Mouse (Mus musculus) forebrain, embryonic 14.5 days (tissue): Measurements from ENCODE around the gene Zfp768. TPM values are rescaled to one million over a fixed set of nuclear protein-coding genes. Genes with fewer than 3 reads are reported as not detected.

Source experiments
- ATAC-seq: fragments of 200-750 bp; cut with Nextera tagmentation; 2 replicates; pipeline ENCODE4 v1.8.0; 2017; ENCODE audit warnings: mild to moderate bottlenecking, moderate library complexity
- DNase-seq: peaks from one replicate; pipeline ENCODE4 v3.0.0-alpha.2; 2015; ENCODE audit warnings: low spot score
- H3K27ac ChIP-seq: fragments of 300-500 bp; sonication (generic); 2 replicates; pipeline ENCODE4 v1.5.1; 2014; ENCODE audit warnings: low read depth, mild to moderate bottlenecking, control low read depth, low read length, moderate library complexity
- H3K27me3 ChIP-seq: fragments of 300-500 bp; sonication (generic); replicated peaks from 2 replicates; pipeline ENCODE4 v1.6.1; 2014; ENCODE audit warnings: low read length, control low read depth, mixed read lengths; ENCODE audit not compliant: control insufficient read depth, insufficient read depth
- H3K36me3 ChIP-seq: fragments of 300-500 bp; sonication (generic); 2 replicates; pipeline ENCODE4 v1.6.1; 2014; ENCODE audit warnings: low read length, control low read depth; ENCODE audit not compliant: control insufficient read depth, insufficient read depth
- H3K4me1 ChIP-seq: fragments of 300-500 bp; sonication (generic); 2 replicates; pipeline ENCODE4 v1.6.1; 2014; ENCODE audit warnings: antibody characterized with exemption, low read length, control low read depth; ENCODE audit not compliant: control insufficient read depth, insufficient read depth
- H3K4me2 ChIP-seq: fragments of 300-500 bp; sonication (generic); 2 replicates; pipeline ENCODE4 v1.6.1; 2014; ENCODE audit warnings: mild to moderate bottlenecking, control low read depth, low read length
- H3K4me3 ChIP-seq: fragments of 300-500 bp; sonication (generic); 2 replicates; pipeline ENCODE4 v1.5.1; 2014; ENCODE audit warnings: low read depth, low read length, control low read depth
- H3K9ac ChIP-seq: fragments of 300-500 bp; sonication (generic); 2 replicates; pipeline ENCODE4 v1.6.1; 2014; ENCODE audit warnings: mild to moderate bottlenecking, low read length, control low read depth, moderate library complexity
- H3K9me3 ChIP-seq: fragments of 300-500 bp; sonication (generic); replicated peaks from 2 replicates; pipeline ENCODE4 v1.6.1; 2016; ENCODE audit warnings: low read length, control low read depth, mixed read lengths; ENCODE audit not compliant: control insufficient read depth
- WGBS: fragments of 180-500 bp; shearing (Covaris S2); extraction: QIAGEN DNeasy Blood & Tissue Kit; methylation state at CpG from one replicate; pipeline ENCODE4 v1.1.7; 2014; 5-methylcytosine and 5-hydroxymethylcytosine counted together
- polyA plus RNA-seq: library from polyadenylated mRNA; unstranded; fragments of >200 nt; fragmentation: Nextera tagmentation; extraction: Ambion mirVana; gene quantifications from 2 replicates; pipeline ENCODE4 v1.2.1, GENCODE M21; 2014

The Zfp768 gene
- polyA plus RNA-seq, 1 experiment from 2014 or later = 3.5 TPM

GRCm38 (mm10) chr7:127326685-127327084 is 18.7 kb downstream of the Zfp768 start:
- ATAC-seq = no peak
- 31% methylated on average over 2 of the region's 2 CpGs for WGBS
- H3K4me3 ChIP-seq = no peak overlapping the region
- DNase-seq = peak; percentile 76
- no peak overlapping the region for H3K27ac ChIP-seq
- H3K4me1 ChIP-seq = no peaks in the 10 kb centered on the region
- H3K27me3 ChIP-seq = no peaks in the 10 kb centered on the region
- no peaks in the 10 kb centered on the region for H3K9me3 ChIP-seq
- no peak overlapping the region for H3K4me2 ChIP-seq
- no peak overlapping the region for H3K9ac ChIP-seq
- H3K36me3 ChIP-seq = no peaks in the 10 kb centered on the region

- ATAC-seq = no peak
- H3K9ac ChIP-seq = no peak overlapping the region
- no peak for DNase-seq
- no peak overlapping the region for H3K4me3 ChIP-seq
- H3K4me2 ChIP-seq = no peak overlapping the region
- no peak overlapping the region for H3K27ac ChIP-seq
- no peaks in the 10 kb centered on the region for H3K36me3 ChIP-seq
- no peaks in the 10 kb centered on the region for H3K4me1 ChIP-seq
- no peaks in the 10 kb centered on the region for H3K27me3 ChIP-seq
- H3K9me3 ChIP-seq = no peaks in the 10 kb centered on the region
- WGBS = 90% methylated on average over 8 of the region's 8 CpGs
These were observed 19.8 kb downstream of the Zfp768 start for GRCm38 (mm10) chr7:127325550-127325949.

GRCm38 (mm10) chr7:127324944-127325343 is 20.4 kb downstream of the Zfp768 start:
- no peaks in the 10 kb centered on the region for H3K4me1 ChIP-seq
- H3K27ac ChIP-seq = no peak overlapping the region
- no peak overlapping the region for H3K9ac ChIP-seq
- WGBS = 91% methylated on average over 7 of the region's 7 CpGs
- H3K4me3 ChIP-seq = no peak overlapping the region
- ATAC-seq (no peak), DNase-seq (no peak)
- H3K36me3 ChIP-seq = no peaks in the 10 kb centered on the region
- no peaks in the 10 kb centered on the region for H3K27me3 ChIP-seq
- H3K9me3 ChIP-seq = no peaks in the 10 kb centered on the region
- H3K4me2 ChIP-seq = no peak overlapping the region

GRCm38 (mm10) chr7:127322085-127322484 is 23.3 kb downstream of the Zfp768 start:
- Histone ChIP-seq H3K27me3 (no peaks in the 10 kb centered on the region), H3K4me2 (no peak overlapping the region), H3K9me3 (no peaks in the 10 kb centered on the region), H3K4me3 (no peak overlapping the region), H3K9ac (no peak overlapping the region), H3K27ac (no peak overlapping the region), H3K36me3 (no peaks in the 10 kb centered on the region), H3K4me1 (no peaks in the 10 kb centered on the region)
- ATAC-seq (no peak), DNase-seq (no peak)
- WGBS = 37% methylated on average over 5 of the region's 5 CpGs

- Histone ChIP-seq H3K9me3 (no peaks in the 10 kb centered on the region), H3K4me3 (no peak overlapping the region), H3K36me3 (no peaks in the 10 kb centered on the region), H3K4me2 (no peak overlapping the region), H3K4me1 (no peaks in the 10 kb centered on the region), H3K27me3 (no peaks in the 10 kb centered on the region), H3K9ac (no peak overlapping the region), H3K27ac (no peak overlapping the region)
- WGBS = 80% methylated on average over 4 of the region's 4 CpGs
- ATAC-seq (no peak), DNase-seq (no peak)
These were observed 24.3 kb downstream of the Zfp768 start for GRCm38 (mm10) chr7:127321106-127321505.

GRCm38 (mm10) chr7:127313912-127314311 is 31.5 kb downstream of the Zfp768 start:
- H3K9me3 ChIP-seq = no peaks in the 10 kb centered on the region
- no peak overlapping the region for H3K4me2 ChIP-seq
- no peaks in the 10 kb centered on the region for H3K4me1 ChIP-seq
- no peaks in the 10 kb centered on the region for H3K36me3 ChIP-seq
- no peak overlapping the region for H3K27ac ChIP-seq
- no peaks in the 10 kb centered on the region for H3K27me3 ChIP-seq
- DNase-seq (no peak), ATAC-seq (no peak)
- H3K9ac ChIP-seq = no peak overlapping the region
- H3K4me3 ChIP-seq = no peak overlapping the region
- WGBS = 44% methylated on average over 8 of the region's 8 CpGs

- no peak overlapping the region for H3K9ac ChIP-seq
- H3K9me3 ChIP-seq = no peaks in the 10 kb centered on the region
- no peaks in the 10 kb centered on the region for H3K27me3 ChIP-seq
- no peak overlapping the region for H3K27ac ChIP-seq
- DNase-seq = no peak
- WGBS = 74% methylated on average over 12 of the region's 12 CpGs
- no peaks in the 10 kb centered on the region for H3K4me1 ChIP-seq
- ATAC-seq = no peak
- no peak overlapping the region for H3K4me2 ChIP-seq
- H3K36me3 ChIP-seq = no peaks in the 10 kb centered on the region
- H3K4me3 ChIP-seq = no peak overlapping the region
These were observed 35.4 kb downstream of the Zfp768 start for GRCm38 (mm10) chr7:127309951-127310350.

- Histone ChIP-seq H3K27ac (no peak overlapping the region), H3K9me3 (no peaks in the 10 kb centered on the region), H3K4me1 (no peaks in the 10 kb centered on the region), H3K4me2 (no peak overlapping the region), H3K27me3 (no peaks in the 10 kb centered on the region), H3K9ac (no peak overlapping the region), H3K4me3 (no peak overlapping the region), H3K36me3 (no peaks in the 10 kb centered on the region)
- ATAC-seq (peak; percentile 57; the same call in 1 of the 2 replicates), DNase-seq (peak; percentile 82)
- WGBS = 66% methylated on average over 4 of the region's 4 CpGs
These were observed 36.5 kb downstream of the Zfp768 start for GRCm38 (mm10) chr7:127308887-127309286.

- no peak for ATAC-seq
- DNase-seq = no peak
- no peaks in the 10 kb centered on the region for H3K27me3 ChIP-seq
- H3K4me3 ChIP-seq = no peak overlapping the region
- H3K4me2 ChIP-seq = no peak overlapping the region
- H3K27ac ChIP-seq = no peak overlapping the region
- H3K9ac ChIP-seq = no peak overlapping the region
- H3K9me3 ChIP-seq = no peaks in the 10 kb centered on the region
- 84% methylated on average over 2 of the region's 2 CpGs for WGBS
- no peaks in the 10 kb centered on the region for H3K4me1 ChIP-seq
- H3K36me3 ChIP-seq = no peaks in the 10 kb centered on the region
These were observed 37.0 kb downstream of the Zfp768 start for GRCm38 (mm10) chr7:127308431-127308830.
